Mouse (Mus musculus) embryonic facial prominence, embryonic 14.5 days (tissue): Measurements from ENCODE around the gene Col12a1. TPM values are rescaled to one million over a fixed set of nuclear protein-coding genes. Genes with fewer than 3 reads are reported as not detected.

ENCODE experiments used
- ATAC-seq: fragments of 200-750 bp; cut with Nextera tagmentation; 2 replicates; pipeline ENCODE4 v1.8.0; 2017; ENCODE audit warnings: low read depth, moderate number of reproducible peaks, moderate TSS enrichment
- DNase-seq: peaks from one replicate; pipeline ENCODE4 v3.0.0-alpha.2; 2015; ENCODE audit warnings: low spot score
- H3K27ac ChIP-seq: fragments of 300-500 bp; sonication (generic); replicated peaks from 2 replicates; pipeline ENCODE4 v1.5.1; 2014; ENCODE audit warnings: low read depth, mild to moderate bottlenecking, low read length, moderate library complexity
- H3K27me3 ChIP-seq: fragments of 300-500 bp; sonication (generic); replicated peaks from 2 replicates; pipeline ENCODE4 v1.6.1; 2014; ENCODE audit warnings: low read length; ENCODE audit not compliant: control insufficient read depth, insufficient read depth
- H3K36me3 ChIP-seq: fragments of 300-500 bp; sonication (generic); 2 replicates; pipeline ENCODE4 v1.6.1; 2014; ENCODE audit warnings: low read length, mixed read lengths; ENCODE audit not compliant: control insufficient read depth, insufficient read depth
- H3K4me1 ChIP-seq: fragments of 300-500 bp; sonication (generic); 2 replicates; pipeline ENCODE4 v1.6.1; 2014; ENCODE audit warnings: antibody characterized with exemption, low read length; ENCODE audit not compliant: control insufficient read depth, insufficient read depth
- H3K4me2 ChIP-seq: fragments of 300-500 bp; sonication (generic); 2 replicates; pipeline ENCODE4 v1.6.1; 2014; ENCODE audit warnings: low read depth, mild to moderate bottlenecking, low read length, moderate library complexity, mixed read lengths
- H3K4me3 ChIP-seq: fragments of 300-500 bp; sonication (generic); 2 replicates; pipeline ENCODE4 v1.5.1; 2014; ENCODE audit warnings: low read depth, mild to moderate bottlenecking, low read length
- H3K9ac ChIP-seq: fragments of 300-500 bp; sonication (generic); 2 replicates; pipeline ENCODE4 v1.6.1; 2014; ENCODE audit warnings: low read depth, mild to moderate bottlenecking, low read length, moderate library complexity, mixed read lengths
- H3K9me3 ChIP-seq: fragments of 300-500 bp; sonication (generic); 2 replicates; pipeline ENCODE4 v1.6.1; 2016; ENCODE audit warnings: low read length; ENCODE audit not compliant: control insufficient read depth
- WGBS: fragments of 180-500 bp; shearing (Covaris S2); extraction: QIAGEN DNeasy Blood & Tissue Kit; methylation state at CpG from one replicate; pipeline ENCODE4 v1.1.7; 2014; 5-methylcytosine and 5-hydroxymethylcytosine counted together
- polyA plus RNA-seq: library from polyadenylated mRNA; unstranded; fragments of >200 nt; fragmentation: Nextera tagmentation; extraction: Ambion mirVana; gene quantifications from 2 replicates; pipeline ENCODE4 v1.2.1, GENCODE M21; 2014

Gene Col12a1
- polyA plus RNA-seq, 1 experiment from 2014 or later: 301 TPM

GRCm38 (mm10) chr9:79604546-79604945 lies 114.1 kb downstream of the Col12a1 start:
- Histone ChIP-seq H3K36me3 (peaks cover 56% of the 10 kb centered on the region), H3K27ac (peak overlapping the region; percentile 48; the same call in 1 of the 2 replicates), H3K27me3 (no peaks in the 10 kb centered on the region), H3K9me3 (no peaks in the 10 kb centered on the region), H3K4me2 (no peak overlapping the region), H3K9ac (no peak overlapping the region), H3K4me3 (no peak overlapping the region), H3K4me1 (peaks cover 27% of the 10 kb centered on the region)
- 90% methylated on average over 3 of the region's 3 CpGs for WGBS
- no peak for ATAC-seq
- DNase-seq: no peak

DNA sequence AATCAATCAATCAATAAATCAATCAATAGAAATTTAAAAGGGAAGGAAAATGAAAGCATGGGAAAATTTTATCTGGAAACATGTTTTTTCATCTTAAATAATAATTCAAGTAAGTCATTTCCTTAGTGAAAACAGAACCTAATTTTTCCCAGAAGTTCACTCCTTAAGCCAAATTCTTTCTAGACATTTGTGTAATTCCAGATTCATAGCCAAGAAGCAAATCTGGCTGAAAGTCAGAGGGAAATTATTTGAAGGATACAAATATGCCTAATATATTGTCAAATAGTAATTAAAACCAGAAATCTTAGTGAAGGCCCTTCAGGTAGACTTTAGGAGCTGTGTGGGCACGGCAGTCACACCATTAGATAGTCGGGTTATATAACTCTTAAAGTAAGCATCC lies 115.2 kb downstream of the Col12a1 start:
- ATAC-seq (no peak), DNase-seq (peak; percentile 72)
- no peak overlapping the region for H3K9ac ChIP-seq
- peaks cover 59% of the 10 kb centered on the region for H3K36me3 ChIP-seq
- peaks cover 25% of the 10 kb centered on the region for H3K4me1 ChIP-seq
- no peaks in the 10 kb centered on the region for H3K9me3 ChIP-seq
- no peak overlapping the region for H3K4me3 ChIP-seq
- H3K27me3 ChIP-seq: no peaks in the 10 kb centered on the region
- WGBS: 54% methylated on average over 2 of the region's 2 CpGs
- no peak overlapping the region for H3K4me2 ChIP-seq
- peak overlapping the region; percentile 48 for H3K27ac ChIP-seq

DNA sequence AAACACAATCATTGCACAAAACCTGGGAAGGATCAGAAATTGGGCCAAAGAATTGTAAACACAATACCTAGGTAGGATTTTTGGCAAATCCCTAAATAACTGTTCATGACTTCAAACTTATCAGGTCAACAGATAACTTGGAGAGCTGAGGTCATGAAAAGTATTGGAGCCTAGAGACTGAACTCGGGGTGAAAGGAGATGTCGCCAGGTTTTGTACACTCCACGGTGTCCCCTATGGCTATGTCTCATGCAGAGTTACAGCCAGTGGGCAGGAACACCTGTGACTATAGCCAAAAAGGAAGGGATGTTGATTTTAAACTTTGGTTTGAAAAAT lies 118.4 kb downstream of the Col12a1 start:
- DNase-seq: no peak
- no peak for ATAC-seq
- 81% methylated on average over 3 of the region's 3 CpGs for WGBS
- Histone ChIP-seq H3K9ac (no peak overlapping the region), H3K4me2 (no peak overlapping the region), H3K36me3 (peaks cover 45% of the 10 kb centered on the region), H3K4me1 (peaks cover 6% of the 10 kb centered on the region; the same call in 1 of the 2 replicates), H3K4me3 (no peak overlapping the region), H3K27me3 (no peaks in the 10 kb centered on the region), H3K9me3 (no peaks in the 10 kb centered on the region), H3K27ac (no peak overlapping the region)

DNA sequence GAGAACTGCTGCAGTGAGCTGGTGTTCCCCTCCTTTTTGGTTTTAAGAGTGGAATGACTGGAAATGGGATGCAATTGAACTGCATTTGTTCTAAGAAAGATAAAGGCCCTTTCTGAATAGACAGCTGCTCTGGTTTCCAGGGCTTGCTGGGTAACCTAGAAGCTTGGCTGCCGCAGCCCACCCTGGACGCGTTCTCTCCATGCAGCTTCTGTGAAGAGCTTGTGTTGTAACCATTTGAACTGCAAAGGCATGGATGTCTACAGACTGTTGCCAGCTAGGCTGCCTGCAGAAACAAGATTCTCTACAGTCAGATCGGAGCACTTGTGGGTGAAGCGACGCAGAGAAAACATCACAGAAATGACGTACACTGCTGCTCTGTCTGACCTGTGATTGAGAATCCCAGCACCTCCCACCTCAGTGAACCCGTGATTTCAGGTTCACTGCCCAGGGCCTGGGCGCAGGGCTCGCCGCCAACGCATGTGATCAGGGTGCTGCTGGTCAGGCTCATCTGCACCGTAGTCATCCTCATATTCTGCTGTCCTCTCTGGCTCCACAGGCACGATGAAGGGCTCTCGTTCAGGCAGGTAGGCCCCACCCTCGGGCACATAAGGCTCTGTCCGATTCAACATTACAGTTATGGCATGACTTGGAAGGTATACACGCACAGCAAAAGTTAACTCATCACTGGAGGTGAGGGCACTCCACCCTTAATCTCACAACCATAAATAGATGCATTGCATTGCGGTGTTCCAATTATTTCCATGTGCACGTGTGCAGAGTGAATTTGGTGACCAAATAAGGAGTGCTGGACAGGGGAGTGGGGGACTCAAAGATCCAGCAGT lies 119.0 kb downstream of the Col12a1 start:
- H3K27me3 ChIP-seq: no peaks in the 10 kb centered on the region
- no peak overlapping the region for H3K4me3 ChIP-seq
- peaks cover 41% of the 10 kb centered on the region for H3K36me3 ChIP-seq
- no peak for DNase-seq
- ATAC-seq: no peak
- peaks cover 6% of the 10 kb centered on the region; the same call in 1 of the 2 replicates for H3K4me1 ChIP-seq
- no peaks in the 10 kb centered on the region for H3K9me3 ChIP-seq
- no peak overlapping the region for H3K4me2 ChIP-seq
- 86% methylated on average over 20 of the region's 20 CpGs for WGBS
- H3K27ac ChIP-seq: 0 out of 2 replicates have a peak overlapping the region, but pooled peaks have one; percentile 18
- no peak overlapping the region for H3K9ac ChIP-seq

DNA sequence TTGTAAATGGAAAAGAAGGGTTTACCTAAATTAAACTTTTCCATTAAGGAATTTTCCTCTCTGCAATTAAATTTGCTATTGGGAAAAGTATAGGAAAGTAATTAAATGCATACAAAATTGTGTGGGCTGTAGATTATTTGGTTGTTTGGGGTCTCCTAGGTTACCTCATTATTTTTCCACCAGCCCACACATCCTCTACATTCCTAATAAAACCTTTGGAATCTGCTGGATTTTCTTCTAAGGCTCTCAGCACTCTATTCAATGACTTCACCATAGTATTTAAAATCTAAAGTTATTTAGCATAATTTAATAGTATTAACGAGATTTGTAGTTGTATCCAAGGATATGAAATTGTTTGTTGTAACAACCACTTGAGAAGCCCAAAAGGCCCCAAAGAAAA lies 120.1 kb downstream of the Col12a1 start:
- Histone ChIP-seq H3K4me3 (no peak overlapping the region), H3K27me3 (no peaks in the 10 kb centered on the region), H3K9me3 (no peaks in the 10 kb centered on the region), H3K4me1 (peaks cover 4% of the 10 kb centered on the region; the same call in 1 of the 2 replicates), H3K9ac (no peak overlapping the region), H3K27ac (no peak overlapping the region), H3K36me3 (peaks cover 32% of the 10 kb centered on the region), H3K4me2 (no peak overlapping the region)
- DNase-seq: no peak
- no peak for ATAC-seq
- WGBS: 53% methylated on average over 1 of the region's 1 CpGs

- ATAC-seq: no peak
- Histone ChIP-seq H3K36me3 (no peaks in the 10 kb centered on the region), H3K27ac (no peak overlapping the region), H3K9me3 (no peaks in the 10 kb centered on the region), H3K4me1 (no peaks in the 10 kb centered on the region), H3K4me2 (no peak overlapping the region), H3K9ac (no peak overlapping the region), H3K4me3 (no peak overlapping the region), H3K27me3 (no peaks in the 10 kb centered on the region)
- WGBS: 72% methylated on average over 4 of the region's 4 CpGs
- DNase-seq: peak; percentile 34
Observed at GRCm38 (mm10) chr9:79586415-79587195, 132.0 kb downstream of the Col12a1 start.

DNA sequence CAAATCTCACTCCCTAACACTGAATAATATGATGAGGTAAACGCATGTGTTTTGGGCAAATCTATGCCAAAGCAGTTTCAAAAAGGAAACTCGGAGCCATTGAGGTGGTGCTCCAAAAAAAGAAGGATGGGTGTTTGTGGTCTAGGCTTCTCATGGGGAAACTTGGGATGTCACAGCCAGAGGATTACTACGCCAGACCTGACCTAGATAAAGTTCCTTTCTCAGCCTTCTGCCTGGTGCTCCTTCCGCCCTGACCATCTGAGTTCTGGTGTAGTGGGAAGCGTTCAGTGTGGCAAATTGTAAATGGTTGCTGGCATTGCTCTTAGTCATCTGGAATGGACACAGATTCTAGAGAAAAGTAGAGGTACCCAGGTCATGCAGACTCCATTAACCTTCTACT lies 151.8 kb downstream of the Col12a1 start:
- no peak overlapping the region for H3K27ac ChIP-seq
- 87% methylated on average over 5 of the region's 5 CpGs for WGBS
- ATAC-seq: no peak
- H3K9me3 ChIP-seq: no peaks in the 10 kb centered on the region
- H3K4me1 ChIP-seq: peaks cover 4% of the 10 kb centered on the region; the same call in 1 of the 2 replicates
- no peaks in the 10 kb centered on the region for H3K36me3 ChIP-seq
- no peak overlapping the region for H3K9ac ChIP-seq
- DNase-seq: no peak
- no peak overlapping the region for H3K4me2 ChIP-seq
- H3K4me3 ChIP-seq: no peak overlapping the region
- H3K27me3 ChIP-seq: no peaks in the 10 kb centered on the region

DNA sequence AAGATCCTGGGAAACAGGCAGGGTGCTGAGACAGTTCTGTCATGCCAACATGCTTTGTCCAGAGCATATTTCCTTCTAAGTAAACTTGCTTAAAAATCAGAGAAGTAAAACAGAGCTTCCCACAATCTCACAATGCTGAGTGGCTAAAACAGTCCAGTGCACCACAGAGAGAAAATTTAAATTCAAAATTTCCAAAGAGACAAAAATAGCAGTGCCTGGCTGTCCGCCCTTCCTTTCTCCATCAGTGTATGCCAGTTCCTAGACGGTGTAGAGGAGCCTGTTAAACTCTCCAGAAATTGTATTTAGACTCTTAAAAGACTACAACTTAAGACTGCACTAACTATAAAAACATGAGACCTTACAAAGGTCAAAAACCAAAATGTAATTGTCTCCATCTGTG lies 165.3 kb downstream of the Col12a1 start:
- Histone ChIP-seq H3K27ac (no peak overlapping the region), H3K27me3 (no peaks in the 10 kb centered on the region), H3K4me3 (no peak overlapping the region), H3K9ac (no peak overlapping the region), H3K9me3 (no peaks in the 10 kb centered on the region), H3K4me1 (no peaks in the 10 kb centered on the region), H3K36me3 (no peaks in the 10 kb centered on the region), H3K4me2 (no peak overlapping the region)
- DNase-seq: no peak
- WGBS: 62% methylated on average over 2 of the region's 2 CpGs
- ATAC-seq: no peak
